Mouse (Mus musculus) lung, postnatal 0 days (tissue): ENCODE data around the gene Kbtbd8.

Experiments used
- CTCF ChIP-seq: IDR thresholded peaks from 2 replicates; pipeline ENCODE4 v1.5.1; 2016; ENCODE audit warnings: antibody characterized with exemption, mild to moderate bottlenecking
- EP300 ChIP-seq: IDR thresholded peaks from 2 replicates; pipeline ENCODE4 v1.6.1; 2016; ENCODE audit warnings: antibody characterized with exemption, mild to moderate bottlenecking, control low read depth

- TF ChIP-seq CTCF (no peak), EP300 (no peak)
These were observed 22.3 kb upstream of the Kbtbd8 start for GRCm38 (mm10) chr6:95094695-95095094.
